Mouse (Mus musculus): Measurements from ENCODE around the gene Cenpa. TPM values are rescaled to one million over a fixed set of nuclear protein-coding genes. Genes with fewer than 3 reads are reported as not detected.

Cenpa gene
- polyA plus RNA-seq, 1 experiment, result 2.3 TPM

DNA sequence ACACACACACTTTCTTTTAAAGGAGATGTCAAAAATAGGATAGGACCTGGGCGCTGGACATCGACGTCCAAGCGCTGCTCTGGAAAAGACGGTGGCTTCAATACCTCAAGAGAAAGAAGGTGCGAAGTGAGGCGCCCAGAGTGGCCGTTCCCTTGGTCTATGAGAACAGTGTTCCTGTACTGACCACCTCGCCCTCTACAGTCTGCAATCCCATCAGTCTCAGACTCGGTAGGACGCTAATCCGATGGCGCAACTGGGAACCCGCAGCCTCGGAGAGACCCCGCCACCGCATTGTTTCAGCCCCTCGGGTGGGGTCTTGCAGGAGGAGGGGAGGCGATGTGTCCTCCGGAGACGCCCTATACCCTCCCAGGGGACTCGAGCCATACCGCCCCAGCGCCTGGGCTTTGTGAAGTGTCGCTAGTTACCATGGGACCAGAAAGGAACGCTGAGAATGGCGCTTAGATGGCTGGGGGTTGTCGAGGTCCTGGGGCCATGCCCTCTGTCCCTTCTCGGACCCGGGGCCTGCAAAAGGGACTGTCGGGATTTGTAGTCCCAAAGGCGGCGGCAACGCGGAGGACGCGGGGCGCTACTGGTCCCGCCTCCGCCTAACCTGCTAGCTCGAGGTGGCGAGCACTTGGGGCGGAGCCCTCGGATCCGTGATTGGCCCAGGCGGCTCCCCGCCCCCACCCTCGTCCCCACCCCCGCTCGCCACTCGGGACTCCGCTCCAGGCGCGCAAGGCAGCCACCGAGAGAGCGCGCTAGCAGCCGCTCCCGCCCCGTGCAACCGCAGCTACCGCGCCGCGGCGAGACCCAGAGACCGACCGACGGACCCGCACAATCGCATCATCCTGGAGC, 44.8 kb downstream of the Cenpa start, which contains the start of gene Dpysl5:
Gene Dpysl5 (plus strand): TSS at position 418 of the 855 bp plus-strand sequence.
- H3K4me3 ChIP-seq (replicated peaks; ENCODE audit: insufficient read depth, low read depth, low read length), result peak within 1 kb of the TSS; percentile 82
- H3K27ac ChIP-seq (ENCODE audit: insufficient read depth, low read length), result peak within 1 kb of the TSS; percentile 25; the same call in 1 of the 2 replicates
- WGBS, result 2% methylated on average over 61 of the region's 71 CpGs
- H3K4me1 ChIP-seq (ENCODE audit: control insufficient read depth, insufficient read depth, low read length), result no peaks in the 10 kb centered on the region
- DNase-seq, result peak; percentile 93 to 97
- TF ChIP-seq CTCF (IDR thresholded peaks at IDR 0.05; ENCODE audit: borderline replicate concordance, insufficient read depth, low read depth, low read length) (no peak), POLR2A (IDR thresholded peaks at IDR 0.05; ENCODE audit: borderline replicate concordance, insufficient read depth, low read length) (peak; percentile 89)
- no peaks in the 10 kb centered on the region for H3K27me3 ChIP-seq (ENCODE audit: control insufficient read depth, insufficient read depth, low read length)

DNA sequence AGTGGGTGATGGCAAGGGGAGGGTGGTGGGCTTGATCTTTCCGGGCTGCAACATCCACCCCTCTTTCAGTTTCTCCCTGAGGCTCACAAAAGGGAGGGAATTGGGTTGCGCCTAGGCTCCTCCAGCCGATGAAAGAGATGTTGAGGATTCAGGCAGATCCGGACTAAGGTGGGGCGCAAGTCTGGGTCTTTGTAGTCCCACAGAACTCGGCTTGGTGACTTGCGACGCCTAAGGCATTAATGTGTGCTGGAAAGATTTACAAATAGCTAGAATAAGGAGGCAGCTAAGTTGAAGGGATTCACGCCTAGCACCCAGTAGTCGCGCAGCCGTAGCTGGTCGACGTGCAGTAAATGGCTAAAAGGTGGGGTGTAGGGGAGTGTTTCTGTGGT, 45.4 kb downstream of the Cenpa start:
- Histone ChIP-seq H3K27me3 (ENCODE audit: control insufficient read depth, insufficient read depth, low read length) (no peaks in the 10 kb centered on the region), H3K27ac (ENCODE audit: insufficient read depth, low read length) (no peak overlapping the region), H3K4me3 (replicated peaks; ENCODE audit: insufficient read depth, low read depth, low read length) (peak overlapping the region; percentile 64), H3K4me1 (ENCODE audit: control insufficient read depth, insufficient read depth, low read length) (no peaks in the 10 kb centered on the region)
- 1% methylated on average over 14 of the region's 14 CpGs for WGBS
- DNase-seq, result peak in 1 of 2 experiments; percentile 31
- TF ChIP-seq POLR2A (IDR thresholded peaks at IDR 0.05; ENCODE audit: borderline replicate concordance, insufficient read depth, low read length), result no peak
- no peak for TF ChIP-seq CTCF (IDR thresholded peaks at IDR 0.05; ENCODE audit: borderline replicate concordance, insufficient read depth, low read depth, low read length)

DNA sequence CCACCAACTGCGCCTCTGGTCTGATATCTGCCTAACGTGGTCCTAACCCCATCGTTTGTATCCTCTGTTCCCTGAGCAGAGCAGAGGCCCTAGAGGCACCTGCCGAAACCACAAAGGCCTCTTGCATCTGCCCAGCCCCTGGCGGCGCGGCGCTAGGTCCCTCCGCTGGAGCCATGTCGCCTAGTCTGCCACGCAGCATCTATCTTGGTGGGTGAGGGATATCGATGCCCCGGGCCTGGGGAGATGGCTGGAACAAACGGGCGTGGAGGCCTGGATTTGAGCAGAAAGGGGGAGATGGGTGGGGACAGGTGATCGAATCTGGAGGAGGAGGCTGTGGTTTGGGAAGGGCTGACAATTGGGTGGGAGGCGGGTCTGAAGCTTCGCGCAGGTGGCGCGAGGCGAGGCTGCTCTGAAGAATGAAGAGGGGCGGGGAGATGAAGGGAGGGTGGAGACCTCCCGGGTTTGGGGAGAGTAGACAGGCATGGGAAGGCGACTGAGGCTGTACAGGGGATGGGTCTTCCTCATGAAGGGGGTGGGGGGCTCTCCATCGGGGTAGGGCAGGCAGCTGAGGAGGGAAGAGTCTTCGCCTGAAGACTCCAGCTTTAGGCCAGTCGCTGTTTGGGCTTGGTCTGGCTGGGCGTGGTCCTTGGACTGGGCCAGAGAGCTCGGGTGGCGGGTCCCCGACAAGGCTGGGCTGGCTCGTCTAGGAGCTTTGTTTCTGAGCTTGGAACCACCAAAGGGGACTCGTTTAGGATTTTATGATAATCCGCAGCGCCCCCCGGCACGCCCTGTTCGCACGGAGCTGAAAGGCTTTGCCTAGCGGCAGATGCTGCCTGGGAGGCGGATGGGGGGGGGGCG, 46.1 kb downstream of the Cenpa start:
- no peaks in the 10 kb centered on the region for H3K4me1 ChIP-seq (ENCODE audit: control insufficient read depth, insufficient read depth, low read length)
- DNase-seq, result peak; percentile 36 to 55
- no peak for TF ChIP-seq CTCF (IDR thresholded peaks at IDR 0.05; ENCODE audit: borderline replicate concordance, insufficient read depth, low read depth, low read length)
- no peak for TF ChIP-seq POLR2A (IDR thresholded peaks at IDR 0.05; ENCODE audit: borderline replicate concordance, insufficient read depth, low read length)
- no peak overlapping the region for H3K27ac ChIP-seq (ENCODE audit: insufficient read depth, low read length)
- no peaks in the 10 kb centered on the region for H3K27me3 ChIP-seq (ENCODE audit: control insufficient read depth, insufficient read depth, low read length)
- peak overlapping the region; percentile 64 for H3K4me3 ChIP-seq (replicated peaks; ENCODE audit: insufficient read depth, low read depth, low read length)
- WGBS, result under 1% methylated on average over 43 of the region's 43 CpGs

DNA sequence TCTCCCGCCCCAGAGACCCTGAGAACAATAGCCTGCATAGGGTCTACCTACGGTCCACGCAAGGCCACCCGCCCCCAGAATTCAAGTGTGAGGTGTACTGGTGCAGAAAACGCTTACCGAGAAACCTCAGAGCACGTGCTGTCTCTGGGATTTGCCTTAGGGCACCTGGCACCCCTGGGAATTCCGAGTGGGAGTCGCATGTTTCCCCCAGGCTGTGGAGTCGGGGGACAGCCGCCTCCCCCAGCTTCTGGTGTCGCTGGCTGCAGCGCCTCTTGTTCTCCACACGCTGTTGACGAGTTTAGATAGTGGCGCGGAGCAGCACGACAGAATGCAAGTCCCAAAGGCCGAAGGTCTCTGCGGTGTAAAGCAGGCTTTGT, 46.7 kb downstream of the Cenpa start:
- TF ChIP-seq POLR2A (IDR thresholded peaks at IDR 0.05; ENCODE audit: borderline replicate concordance, insufficient read depth, low read length), result no peak
- TF ChIP-seq CTCF (IDR thresholded peaks at IDR 0.05; ENCODE audit: borderline replicate concordance, insufficient read depth, low read depth, low read length), result no peak
- Histone ChIP-seq H3K27ac (ENCODE audit: insufficient read depth, low read length) (no peak overlapping the region), H3K4me1 (ENCODE audit: control insufficient read depth, insufficient read depth, low read length) (no peaks in the 10 kb centered on the region), H3K27me3 (ENCODE audit: control insufficient read depth, insufficient read depth, low read length) (no peaks in the 10 kb centered on the region), H3K4me3 (replicated peaks; ENCODE audit: insufficient read depth, low read depth, low read length) (peak overlapping the region; percentile 64)
- 2% methylated on average over 20 of the region's 20 CpGs for WGBS
- peak; percentile 25 to 34 for DNase-seq

DNA sequence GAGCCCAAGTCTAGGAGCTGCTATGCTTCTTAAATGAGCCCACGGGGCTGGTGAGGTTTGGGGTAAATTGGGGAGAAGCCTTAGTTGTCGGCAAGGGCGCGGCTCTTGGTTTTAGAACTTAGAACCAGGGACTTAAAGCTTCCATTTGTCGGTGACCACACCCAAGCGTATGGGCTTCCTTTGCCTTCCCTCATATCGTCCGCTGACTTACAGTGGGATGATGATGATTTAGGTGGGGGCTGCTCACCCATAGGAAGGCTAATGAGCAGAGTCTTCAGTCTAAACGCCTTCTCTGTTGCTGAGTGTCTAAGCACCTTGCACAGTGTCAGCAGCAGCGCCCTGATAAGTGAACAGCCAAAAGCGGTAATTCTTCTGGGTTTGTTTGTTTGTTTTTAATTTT, 47.1 kb downstream of the Cenpa start:
- DNase-seq, result no peak

DNA sequence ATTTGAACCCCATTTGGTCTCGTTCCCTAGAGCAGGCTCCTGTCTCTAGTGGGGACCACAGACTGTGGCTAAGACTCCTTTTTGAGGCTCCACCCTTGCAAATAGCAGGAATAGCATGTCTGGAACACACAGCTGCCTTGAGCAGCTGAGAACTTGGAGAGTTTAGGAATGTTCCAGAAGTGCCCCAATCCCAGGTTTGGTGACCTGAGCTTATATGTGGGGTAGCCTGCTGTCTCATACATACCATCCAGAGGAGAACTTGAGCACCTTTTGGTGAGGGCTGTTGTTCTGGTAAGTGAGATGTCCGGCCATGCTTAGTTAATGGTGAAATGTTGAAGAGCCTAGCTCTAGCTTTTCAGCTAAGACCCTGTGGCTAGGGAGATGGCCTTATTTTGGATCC, 49.7 kb downstream of the Cenpa start:
- Histone ChIP-seq H3K4me1 (ENCODE audit: control insufficient read depth, insufficient read depth, low read length) (no peaks in the 10 kb centered on the region), H3K27me3 (ENCODE audit: control insufficient read depth, insufficient read depth, low read length) (no peaks in the 10 kb centered on the region), H3K27ac (ENCODE audit: insufficient read depth, low read length) (no peak overlapping the region)

More for the DNA sequence above, 47.1 kb downstream of the Cenpa start:
- no peak for TF ChIP-seq POLR2A (IDR thresholded peaks at IDR 0.05; ENCODE audit: borderline replicate concordance, insufficient read depth, low read length)
- TF ChIP-seq CTCF (IDR thresholded peaks at IDR 0.05; ENCODE audit: borderline replicate concordance, insufficient read depth, low read depth, low read length), result no peak
- Histone ChIP-seq H3K4me1 (ENCODE audit: control insufficient read depth, insufficient read depth, low read length) (no peaks in the 10 kb centered on the region), H3K27ac (ENCODE audit: insufficient read depth, low read length) (no peak overlapping the region), H3K27me3 (ENCODE audit: control insufficient read depth, insufficient read depth, low read length) (no peaks in the 10 kb centered on the region), H3K4me3 (replicated peaks; ENCODE audit: insufficient read depth, low read depth, low read length) (peak overlapping the region; percentile 64)
- WGBS, result 41% methylated on average over 11 of the region's 11 CpGs

DNA sequence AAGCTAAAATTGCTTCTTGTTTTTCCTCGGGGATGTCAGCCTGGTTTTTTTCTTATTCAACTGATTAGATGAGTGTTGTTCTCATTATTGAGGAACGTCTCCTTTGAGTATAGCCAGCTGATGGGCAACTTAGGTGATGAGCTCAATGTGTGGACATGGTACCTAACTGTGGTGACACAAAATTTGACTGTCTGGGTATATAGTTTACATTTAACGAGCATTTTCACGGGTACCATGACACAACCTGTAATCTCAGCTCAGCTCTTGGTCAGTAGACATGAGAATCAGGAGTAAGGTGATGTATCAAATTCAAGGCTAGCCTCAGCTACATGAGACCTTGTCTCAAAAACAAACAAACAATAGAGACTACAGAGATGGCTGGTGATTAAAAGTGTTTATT, 50.9 kb downstream of the Cenpa start:
- DNase-seq, result no peak
- no peaks in the 10 kb centered on the region for H3K4me1 ChIP-seq (ENCODE audit: control insufficient read depth, insufficient read depth, low read length)
- H3K27ac ChIP-seq (ENCODE audit: insufficient read depth, low read length), result no peak overlapping the region
- H3K4me3 ChIP-seq (replicated peaks; ENCODE audit: insufficient read depth, low read depth, low read length), result no peak overlapping the region
- 85% methylated on average over 4 of the region's 4 CpGs for WGBS
- TF ChIP-seq CTCF (IDR thresholded peaks at IDR 0.05; ENCODE audit: borderline replicate concordance, insufficient read depth, low read depth, low read length), result no peak
- TF ChIP-seq POLR2A (IDR thresholded peaks at IDR 0.05; ENCODE audit: borderline replicate concordance, insufficient read depth, low read length), result no peak
- H3K27me3 ChIP-seq (ENCODE audit: control insufficient read depth, insufficient read depth, low read length), result no peaks in the 10 kb centered on the region

More for the DNA sequence above, 49.7 kb downstream of the Cenpa start:
- 95% methylated on average over 2 of the region's 2 CpGs for WGBS
- TF ChIP-seq CTCF (IDR thresholded peaks at IDR 0.05; ENCODE audit: borderline replicate concordance, insufficient read depth, low read depth, low read length) (no peak), POLR2A (IDR thresholded peaks at IDR 0.05; ENCODE audit: borderline replicate concordance, insufficient read depth, low read length) (no peak)
- no peak overlapping the region for H3K4me3 ChIP-seq (replicated peaks; ENCODE audit: insufficient read depth, low read depth, low read length)
- no peak for DNase-seq
